Mouse (Mus musculus) heart, postnatal 0 days (tissue): ENCODE data around the gene Mrpl54. TPM values are rescaled to one million over a fixed set of nuclear protein-coding genes. Genes with fewer than 3 reads are reported as not detected.
A peak's percentile ranks its signal among the peaks of the same experiment; 100 is the strongest.

Source experiments
- ATAC-seq: fragments of 200-750 bp; cut with Nextera tagmentation; 2 replicates; pipeline ENCODE4 v1.8.0; 2017; ENCODE audit warnings: low read depth, moderate number of reproducible peaks, moderate library complexity; ENCODE audit not compliant: insufficient read depth
- DNase-seq: peaks from one replicate; pipeline ENCODE4 v3.0.0-alpha.2; 2016; ENCODE audit warnings: low spot score
- H3K27ac ChIP-seq: fragments of 300-500 bp; sonication (generic); 2 replicates; pipeline ENCODE4 v1.5.1; 2014; ENCODE audit warnings: low read depth, mild to moderate bottlenecking
- H3K27me3 ChIP-seq: fragments of 300-500 bp; sonication (generic); 2 replicates; pipeline ENCODE4 v1.6.1; 2014; ENCODE audit warnings: low read length, mixed read lengths; ENCODE audit not compliant: control insufficient read depth, insufficient read depth
- H3K36me3 ChIP-seq: fragments of 300-500 bp; sonication (generic); replicated peaks from 2 replicates; pipeline ENCODE4 v1.6.1; 2014; ENCODE audit warnings: low read length, mixed read lengths; ENCODE audit not compliant: control insufficient read depth, insufficient read depth
- H3K4me1 ChIP-seq: fragments of 300-500 bp; sonication (generic); 2 replicates; pipeline ENCODE4 v1.6.1; 2014; ENCODE audit warnings: antibody characterized with exemption; ENCODE audit not compliant: control insufficient read depth, insufficient read depth
- H3K4me2 ChIP-seq: fragments of 300-500 bp; sonication (generic); 2 replicates; pipeline ENCODE4 v1.6.1; 2014; ENCODE audit warnings: low read depth, mild to moderate bottlenecking, low read length, moderate library complexity
- H3K4me3 ChIP-seq: fragments of 300-500 bp; sonication (generic); 2 replicates; pipeline ENCODE4 v1.5.1; 2014; ENCODE audit warnings: low read depth, low read length
- H3K9ac ChIP-seq: fragments of 300-500 bp; sonication (generic); replicated peaks from 2 replicates; pipeline ENCODE4 v1.6.1; 2014; ENCODE audit warnings: low read depth, low read length, mixed read lengths
- H3K9me3 ChIP-seq: fragments of 300-500 bp; sonication (generic); replicated peaks from 2 replicates; pipeline ENCODE4 v1.6.1; 2016; ENCODE audit warnings: low read length; ENCODE audit not compliant: control insufficient read depth
- CTCF ChIP-seq: IDR thresholded peaks from 2 replicates; pipeline ENCODE4 v1.5.1; 2016; ENCODE audit warnings: antibody characterized with exemption, control low read depth, low read depth
- EP300 ChIP-seq: IDR thresholded peaks from 2 replicates; pipeline ENCODE4 v1.6.1; 2016; ENCODE audit warnings: antibody characterized with exemption, low read depth
- WGBS: fragments of 180-500 bp; shearing (Covaris S2); extraction: QIAGEN DNeasy Blood & Tissue Kit; methylation state at CpG from one replicate; pipeline ENCODE4 v1.1.7; 2014; 5-methylcytosine and 5-hydroxymethylcytosine counted together
- microRNA-seq: library from miRNA; unstranded; fragments of <30 nt; microRNA quantifications from one replicate; pipeline ENCODE4, GENCODE M21; 2016
- polyA plus RNA-seq: library from polyadenylated mRNA; unstranded; fragments of >200 nt; fragmentation: Nextera tagmentation; extraction: Ambion mirVana; gene quantifications from 2 replicates; pipeline ENCODE4 v1.2.1, GENCODE M21; 2015
- total RNA-seq: library from RNA; depleted of rRNA; stranded (reverse); fragments of >200 nt; gene quantifications from 2 replicates; pipeline ENCODE4 v1.2.3, GENCODE M21; 2014; ENCODE audit warnings: low replicate concordance; rRNA removed

Mrpl54 gene
- total and polyA plus RNA-seq, 2 experiments from 2014 or later = 264 to 272 TPM

- Histone ChIP-seq H3K9me3 (no peaks in the 10 kb centered on the region), H3K36me3 (no peaks in the 10 kb centered on the region), H3K4me1 (no peaks in the 10 kb centered on the region), H3K4me3 (no peak overlapping the region), H3K9ac (no peak overlapping the region), H3K27me3 (no peaks in the 10 kb centered on the region), H3K4me2 (no peak overlapping the region), H3K27ac (no peak overlapping the region)
- TF ChIP-seq CTCF (no peak), EP300 (no peak)
- 82% methylated on average over 6 of the region's 6 CpGs for WGBS
- no peak for DNase-seq
- no peak for ATAC-seq
These were observed 50.5 kb downstream of the Mrpl54 start for GRCm38 (mm10) chr10:81216260-81216659.

Small RNA genes within 50 kb of the gene (microRNA-seq; reads per million reads assigned to microRNA genes)
- gene Mir3057 = 10.4 reads per million, percentile 29 among the genes with 10 or more reads in this experiment

Other genes with a start within 250 kb of the Mrpl54 start
Only the 30 nearest of the 33 such genes appear.
- gene Sgta, start 206.8 kb downstream of the Mrpl54 start, total RNA-seq = 98.1 and 152 TPM in 2 replicates
- gene Sgta, start 206.8 kb downstream of the Mrpl54 start, polyA plus RNA-seq = 134 and 137 TPM in 2 replicates
- 23.6 and 31.2 TPM in 2 replicates for gene Thop1, start 196.9 kb downstream of the Mrpl54 start, total RNA-seq
- gene Thop1, start 196.9 kb downstream of the Mrpl54 start, polyA plus RNA-seq = 15.1 and 15.2 TPM in 2 replicates
- 1.3 TPM in 1 of 2 replicates, not detected in the other for gene Creb3l3, start 168.1 kb downstream of the Mrpl54 start, total RNA-seq
- 0.55 and 0.93 TPM in 2 replicates for gene Creb3l3, start 168.1 kb downstream of the Mrpl54 start, polyA plus RNA-seq
- gene Map2k2, start 161.0 kb downstream of the Mrpl54 start, total RNA-seq = 177 and 208 TPM in 2 replicates
- 130 and 133 TPM in 2 replicates for gene Map2k2, start 161.0 kb downstream of the Mrpl54 start, polyA plus RNA-seq
- 57.8 and 68.6 TPM in 2 replicates for gene Zbtb7a, start 131.7 kb downstream of the Mrpl54 start, total RNA-seq
- 27.8 and 32.3 TPM in 2 replicates for gene Zbtb7a, start 131.7 kb downstream of the Mrpl54 start, polyA plus RNA-seq
- 14.4 and 19.6 TPM in 2 replicates for gene Pias4, start 99.0 kb downstream of the Mrpl54 start, total RNA-seq
- gene Pias4, start 99.0 kb downstream of the Mrpl54 start, polyA plus RNA-seq = 19.8 and 20.7 TPM in 2 replicates
- 1,828 and 2,004 TPM in 2 replicates for gene Eef2, start 90.3 kb downstream of the Mrpl54 start, total RNA-seq
- gene Eef2, start 90.3 kb downstream of the Mrpl54 start, polyA plus RNA-seq = 353 and 370 TPM in 2 replicates
- 56.5 and 72.7 TPM in 2 replicates for gene Dapk3, start 83.9 kb downstream of the Mrpl54 start, total RNA-seq
- 29.0 and 31.7 TPM in 2 replicates for gene Dapk3, start 83.9 kb downstream of the Mrpl54 start, polyA plus RNA-seq
- gene 4930442H23Rik, start 83.1 kb downstream of the Mrpl54 start, total RNA-seq = not detected in 2 replicates
- gene 4930442H23Rik, start 83.1 kb downstream of the Mrpl54 start, polyA plus RNA-seq = 0.12 TPM in 1 of 2 replicates, not detected in the other
- 30.5 and 35.2 TPM in 2 replicates for gene Nmrk2, start 64.9 kb downstream of the Mrpl54 start, total RNA-seq
- 13.0 and 14.2 TPM in 2 replicates for gene Nmrk2, start 64.9 kb downstream of the Mrpl54 start, polyA plus RNA-seq
- gene Atcay, start 36.1 kb downstream of the Mrpl54 start, total RNA-seq = 0.58 TPM in 1 of 2 replicates, not detected in the other
- gene Atcay, start 36.1 kb downstream of the Mrpl54 start, polyA plus RNA-seq = 0.25 TPM in 2 replicates
- gene Zfr2, start 33.8 kb downstream of the Mrpl54 start, total RNA-seq = 7.0 and 10.2 TPM in 2 replicates
- gene Zfr2, start 33.8 kb downstream of the Mrpl54 start, polyA plus RNA-seq = 2.2 and 2.6 TPM in 2 replicates
- 0.31 and 0.66 TPM in 2 replicates for gene Matk, start 14.0 kb downstream of the Mrpl54 start, total RNA-seq
- 0.42 and 0.51 TPM in 2 replicates for gene Matk, start 14.0 kb downstream of the Mrpl54 start, polyA plus RNA-seq
- gene Apba3, start within 50 bp of the Mrpl54 start, total RNA-seq = 84.8 and 114 TPM in 2 replicates
- gene Apba3, start within 50 bp of the Mrpl54 start, polyA plus RNA-seq = 45.2 and 46.1 TPM in 2 replicates
- gene Tjp3, start 24.6 kb upstream of the Mrpl54 start, total RNA-seq = 0.12 and 2.3 TPM in 2 replicates
- gene Tjp3, start 24.6 kb upstream of the Mrpl54 start, polyA plus RNA-seq = 0.51 and 0.62 TPM in 2 replicates
- gene Pip5k1c, start 26.0 kb upstream of the Mrpl54 start, total RNA-seq = 38.5 and 44.3 TPM in 2 replicates
- 20.9 and 21.4 TPM in 2 replicates for gene Pip5k1c, start 26.0 kb upstream of the Mrpl54 start, polyA plus RNA-seq
- gene Cactin, start 54.2 kb upstream of the Mrpl54 start, total RNA-seq = 14.3 and 14.9 TPM in 2 replicates
- 12.8 and 13.7 TPM in 2 replicates for gene Cactin, start 54.2 kb upstream of the Mrpl54 start, polyA plus RNA-seq
- gene Tbxa2r, start 61.8 kb upstream of the Mrpl54 start, total RNA-seq = 4.7 and 10.5 TPM in 2 replicates
- gene Tbxa2r, start 61.8 kb upstream of the Mrpl54 start, polyA plus RNA-seq = 6.3 and 7.0 TPM in 2 replicates
- gene Gipc3, start 76.3 kb upstream of the Mrpl54 start, total RNA-seq = 0.08 and 0.12 TPM in 2 replicates
- gene Gipc3, start 76.3 kb upstream of the Mrpl54 start, polyA plus RNA-seq = 0.16 and 0.21 TPM in 2 replicates
- gene Hmg20b, start 83.5 kb upstream of the Mrpl54 start, total RNA-seq = 63.9 and 80.7 TPM in 2 replicates
- gene Hmg20b, start 83.5 kb upstream of the Mrpl54 start, polyA plus RNA-seq = 92.3 and 94.5 TPM in 2 replicates
- gene Mfsd12, start 90.6 kb upstream of the Mrpl54 start, total RNA-seq = 20.2 and 30.5 TPM in 2 replicates
- 10.3 and 11.4 TPM in 2 replicates for gene Mfsd12, start 90.6 kb upstream of the Mrpl54 start, polyA plus RNA-seq
- gene 4930404N11Rik, start 98.9 kb upstream of the Mrpl54 start, total RNA-seq = not detected in 2 replicates
- gene 4930404N11Rik, start 98.9 kb upstream of the Mrpl54 start, polyA plus RNA-seq = 0.68 and 1.0 TPM in 2 replicates
- gene Fzr1, start 111.6 kb upstream of the Mrpl54 start, total RNA-seq = 47.6 and 53.9 TPM in 2 replicates
- gene Fzr1, start 111.6 kb upstream of the Mrpl54 start, polyA plus RNA-seq = 45.8 and 48.4 TPM in 2 replicates
- gene Dohh, start 117.5 kb upstream of the Mrpl54 start, total RNA-seq = 123 and 139 TPM in 2 replicates
- gene Dohh, start 117.5 kb upstream of the Mrpl54 start, polyA plus RNA-seq = 75.2 and 77.6 TPM in 2 replicates
- gene Gm48551, start 117.5 kb upstream of the Mrpl54 start, total RNA-seq = 0.11 TPM in 1 of 2 replicates, not detected in the other
- gene Gm48551, start 117.5 kb upstream of the Mrpl54 start, polyA plus RNA-seq = 0.43 and 1.1 TPM in 2 replicates
- not detected in 2 replicates for gene Gm48552, start 122.1 kb upstream of the Mrpl54 start, total RNA-seq
- 0.45 and 0.70 TPM in 2 replicates for gene Gm48552, start 122.1 kb upstream of the Mrpl54 start, polyA plus RNA-seq
- gene Smim24, start 126.1 kb upstream of the Mrpl54 start, total RNA-seq = 6.6 and 7.8 TPM in 2 replicates
- gene Smim24, start 126.1 kb upstream of the Mrpl54 start, polyA plus RNA-seq = 3.3 and 3.8 TPM in 2 replicates
- gene Nfic, start 188.7 kb upstream of the Mrpl54 start, total RNA-seq = 24.6 and 47.6 TPM in 2 replicates
- gene Nfic, start 188.7 kb upstream of the Mrpl54 start, polyA plus RNA-seq = 73.7 and 77.9 TPM in 2 replicates
- gene Celf5, start 215.8 kb upstream of the Mrpl54 start, total RNA-seq = not detected in 2 replicates
- gene Celf5, start 215.8 kb upstream of the Mrpl54 start, polyA plus RNA-seq = 0.07 and 0.08 TPM in 2 replicates
- 88.5 and 91.5 TPM in 2 replicates for gene Ncln, start 229.5 kb upstream of the Mrpl54 start, total RNA-seq
- gene Ncln, start 229.5 kb upstream of the Mrpl54 start, polyA plus RNA-seq = 27.1 and 30.5 TPM in 2 replicates